Mouse (Mus musculus) brain, adult 10 weeks (tissue): ENCODE results near the gene A230072I06Rik. TPM values are rescaled to one million over a fixed set of nuclear protein-coding genes. Genes with fewer than 3 reads are reported as not detected.

ENCODE experiments used
- polyA plus RNA-seq: library from polyadenylated mRNA; stranded (reverse); fragments of 350-450 nt; fragmentation: Illumina TruSeq; extraction: RNeasy Lipid Tissue Mini Kit (QIAGEN cat#74804); gene quantifications from one replicate; pipeline ENCODE4 v1.2.3, GENCODE M21; 2015; ENCODE audit warnings: low read depth, low replicate concordance

A230072I06Rik gene
- polyA plus RNA-seq, result not detected

DNA sequence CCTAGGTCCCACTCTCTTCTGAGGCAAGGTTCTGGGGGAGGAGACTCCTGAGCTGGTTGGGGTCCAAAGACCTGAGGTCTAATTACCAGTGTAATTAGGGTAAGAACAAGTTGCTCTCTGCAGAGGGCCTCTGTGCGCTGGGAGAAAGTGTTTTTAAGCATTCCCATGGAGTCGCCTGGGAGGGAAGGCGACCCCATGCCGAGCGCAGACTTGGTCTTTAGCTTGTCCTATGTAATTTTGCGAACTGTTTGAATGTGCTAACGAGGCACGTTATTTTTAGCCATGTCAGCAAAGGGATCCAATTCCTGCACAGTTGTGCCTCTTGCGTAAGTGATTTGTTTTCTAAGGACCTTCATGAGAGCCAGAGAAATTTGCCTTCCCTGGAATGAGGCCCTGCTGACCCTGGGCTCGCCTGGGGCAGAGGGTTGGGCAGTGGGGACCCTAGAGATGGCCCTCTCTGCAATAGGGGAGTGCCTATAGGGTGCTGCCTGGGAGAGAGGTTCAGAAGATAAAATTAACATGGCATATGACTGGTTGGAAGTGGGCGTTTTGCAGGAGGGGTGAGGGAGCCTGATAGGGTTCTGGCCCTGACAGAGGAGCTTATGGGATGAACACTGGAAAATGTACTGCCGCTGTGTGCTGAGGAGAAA, at the start of gene A230072I06Rik:
Gene A230072I06Rik, plus strand, starts transcription at position 157 of the 650 bp plus-strand sequence.

Other genes with a start within 250 kb of the A230072I06Rik start
- 5.9 TPM for gene Sox1, start 116.5 kb downstream of the A230072I06Rik start, polyA plus RNA-seq